Mouse (Mus musculus) embryo, embryonic 9.5 days (tissue): Measurements from ENCODE around the gene H2al1f.
"Not testable (repeated sequence)": the region's sequence is repeated elsewhere in the genome, so short reads cannot be mapped to it uniquely, and the experiment has no call there.

Experiments used
- DNase-seq: peaks from one replicate; pipeline ENCODE4 v3.0.0-alpha.2; 2017; ENCODE audit errors: extremely low spot score

The H2al1f gene

GRCm38 (mm10) chrX:11314858-11315257 is at the start of gene H2al1f:
TSS of gene H2al1f (plus strand) at chrX:11315158.
- not testable (repeated sequence) for DNase-seq

- no peak for DNase-seq
These were observed 47.2 kb upstream of the H2al1f start for GRCm38 (mm10) chrX:11267791-11268190.

GRCm38 (mm10) chrX:11269074-11269473 is 45.9 kb upstream of the H2al1f start:
- DNase-seq: no peak

- no peak for DNase-seq
These were observed 41.8 kb upstream of the H2al1f start for GRCm38 (mm10) chrX:11273190-11273589.

GRCm38 (mm10) chrX:11277083-11277482 is 37.9 kb upstream of the H2al1f start:
- no peak for DNase-seq

GRCm38 (mm10) chrX:11280741-11281140 is 34.2 kb upstream of the H2al1f start:
- no peak for DNase-seq

GRCm38 (mm10) chrX:11288306-11288882 is 26.6 kb upstream of the H2al1f start:
- DNase-seq: no peak

GRCm38 (mm10) chrX:11289244-11289643 is 25.7 kb upstream of the H2al1f start:
- no peak for DNase-seq

GRCm38 (mm10) chrX:11298957-11299356 is 16.0 kb upstream of the H2al1f start, which contains the start of gene H2al1a:
TSS of gene H2al1a (plus strand) at chrX:11299257.
- not testable (repeated sequence) for DNase-seq

- DNase-seq: not testable (repeated sequence)
These were observed 12.8 kb upstream of the H2al1f start, which contains the start of gene H2al1b for GRCm38 (mm10) chrX:11302132-11302531. TSS of gene H2al1b (plus strand) at chrX:11302432.

- DNase-seq: not testable (repeated sequence)
These were observed 9.6 kb upstream of the H2al1f start, which contains the start of gene H2al1c for GRCm38 (mm10) chrX:11305355-11305754. TSS of gene H2al1c (plus strand) at chrX:11305655.

- not testable (repeated sequence) for DNase-seq
These were observed 6.4 kb upstream of the H2al1f start, which contains the start of gene H2al1d for GRCm38 (mm10) chrX:11308524-11308923. TSS of gene H2al1d (plus strand) at chrX:11308824.

- not testable (repeated sequence) for DNase-seq
These were observed 3.3 kb upstream of the H2al1f start, which contains the start of gene H2al1e for GRCm38 (mm10) chrX:11311634-11312033. TSS of gene H2al1e (plus strand) at chrX:11311934.

GRCm38 (mm10) chrX:11317956-11318355 is 3.0 kb downstream of the H2al1f start, which contains the start of gene H2al1g:
TSS of gene H2al1g (plus strand) at chrX:11318256.
- not testable (repeated sequence) for DNase-seq

GRCm38 (mm10) chrX:11321192-11321591 is 6.2 kb downstream of the H2al1f start, which contains the start of gene H2al1h:
TSS of gene H2al1h (plus strand) at chrX:11321492.
- not testable (repeated sequence) for DNase-seq

GRCm38 (mm10) chrX:11324359-11324758 is 9.4 kb downstream of the H2al1f start, which contains the start of gene H2al1i:
TSS of gene H2al1i (plus strand) at chrX:11324659.
- not testable (repeated sequence) for DNase-seq

GRCm38 (mm10) chrX:11327522-11327921 is 12.6 kb downstream of the H2al1f start, which contains the start of gene H2al1j:
TSS of gene H2al1j (plus strand) at chrX:11327822.
- DNase-seq: not testable (repeated sequence)

- no peak for DNase-seq
These were observed 30.8 kb downstream of the H2al1f start for GRCm38 (mm10) chrX:11345762-11346161.

GRCm38 (mm10) chrX:11346756-11347155 is 31.8 kb downstream of the H2al1f start:
- DNase-seq: no peak

GRCm38 (mm10) chrX:11360823-11361222 is 45.9 kb downstream of the H2al1f start:
- DNase-seq: no peak

- no peak for DNase-seq
These were observed 46.3 kb downstream of the H2al1f start for GRCm38 (mm10) chrX:11361261-11361660.

- no peak for DNase-seq
These were observed 48.9 kb downstream of the H2al1f start for GRCm38 (mm10) chrX:11363890-11364289.
